8 mouse cellular contexts compared by ENCODE assay signal in the genomic region with DNA sequence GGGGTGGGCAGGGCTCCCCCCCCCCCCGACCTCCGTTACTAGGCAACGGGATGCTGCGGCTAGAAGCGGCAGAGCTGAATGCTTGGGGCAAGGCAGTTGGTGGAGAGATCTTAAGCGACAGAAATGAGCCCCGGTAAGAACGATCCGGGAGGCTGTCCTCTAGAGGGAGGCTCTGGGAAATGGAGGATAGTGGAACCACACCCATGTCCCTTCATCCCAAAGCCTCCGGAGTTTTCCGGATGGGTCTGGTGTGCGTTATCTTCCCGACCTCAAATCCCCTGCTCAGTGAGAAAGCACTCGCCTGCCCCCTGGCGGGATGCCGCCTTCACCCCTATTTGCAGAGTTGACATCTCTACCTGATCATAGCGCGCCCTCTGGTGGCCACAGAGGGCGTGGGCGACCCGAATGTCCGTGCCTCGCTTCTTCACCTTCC. TPM values are rescaled to one million over a fixed set of nuclear protein-coding genes. Genes with fewer than 3 reads are reported as not detected.
DNase-seq lines count a peak whose midpoint lies in the region; ATAC-seq and TF ChIP-seq lines count a peak whose summit lies in the region.

Gene Ccdc110 (plus strand): TSS at position 38 of the 433 bp plus-strand sequence.

- peak; percentile 84 for DNase-seq in 416B (ENCODE audit: low read depth)
- peak; percentile 94 to 95 for DNase-seq in adrenal gland, postnatal 4 days (ENCODE audit: low spot score in 2 of 2)
- DNase-seq in embryonic facial prominence, embryonic 14.5 days (ENCODE audit: low spot score), result peak; percentile 93
- peak; percentile 91 to 97 for DNase-seq in heart, adult 2 months
- DNase-seq in kidney, adult 2 months, result peak; percentile 92
- DNase-seq in limb, embryonic 11.5 days (ENCODE audit: low spot score), result peak; percentile 99
- peak; percentile 97 for DNase-seq in midbrain, embryonic 14.5 days
- peak; percentile 74 for DNase-seq in spleen, adult 12 weeks (ENCODE audit: low spot score)

- no peaks in the 10 kb centered on the region for H3K9me3 ChIP-seq in embryonic facial prominence, embryonic 14.5 days (ENCODE audit: control insufficient read depth, low read length)
- H3K9me3 ChIP-seq in limb, embryonic 11.5 days (ENCODE audit: control insufficient read depth, low read length), result no peaks in the 10 kb centered on the region
- peaks cover 4% of the 10 kb centered on the region; the same call in 1 of the 2 replicates for H3K9me3 ChIP-seq in midbrain, embryonic 14.5 days (ENCODE audit: control insufficient read depth, low read length)

- no peak within 1 kb of the TSS for H3K9ac ChIP-seq in embryonic facial prominence, embryonic 14.5 days (ENCODE audit: low read depth, low read length)
- H3K9ac ChIP-seq in heart, adult 2 months (ENCODE audit: low read depth, low read length), result no peak within 1 kb of the TSS
- no peak within 1 kb of the TSS for H3K9ac ChIP-seq in limb, embryonic 11.5 days (ENCODE audit: low read length)
- H3K9ac ChIP-seq in midbrain, embryonic 14.5 days (replicated peaks; ENCODE audit: low read length), result peak within 1 kb of the TSS; percentile 29; the same call in 1 of the 2 replicates

- no peak within 1 kb of the TSS for H3K27ac ChIP-seq in embryonic facial prominence, embryonic 14.5 days (replicated peaks; ENCODE audit: low read depth, low read length)
- no peak within 1 kb of the TSS for H3K27ac ChIP-seq in heart, adult 2 months
- H3K27ac ChIP-seq in kidney, adult 2 months (ENCODE audit: insufficient read depth, low read depth, low read length), result no peak within 1 kb of the TSS
- no peak within 1 kb of the TSS for H3K27ac ChIP-seq in limb, embryonic 11.5 days (replicated peaks; ENCODE audit: low read depth, low read length)
- no peak within 1 kb of the TSS for H3K27ac ChIP-seq in midbrain, embryonic 14.5 days (replicated peaks; ENCODE audit: low read depth, low read length)

- no peaks in the 10 kb centered on the region for H3K4me1 ChIP-seq in embryonic facial prominence, embryonic 14.5 days (ENCODE audit: control insufficient read depth, insufficient read depth, low read length)
- H3K4me1 ChIP-seq in heart, adult 2 months (ENCODE audit: control insufficient read depth, insufficient read depth, low read length), result no peaks in the 10 kb centered on the region
- no peaks in the 10 kb centered on the region for H3K4me1 ChIP-seq in kidney, adult 2 months (ENCODE audit: control insufficient read depth, insufficient read depth, low read length)
- no peaks in the 10 kb centered on the region for H3K4me1 ChIP-seq in limb, embryonic 11.5 days (ENCODE audit: control insufficient read depth, insufficient read depth, low read length)
- no peaks in the 10 kb centered on the region for H3K4me1 ChIP-seq in midbrain, embryonic 14.5 days (ENCODE audit: control insufficient read depth, insufficient read depth, low read length)

- no peaks in the 10 kb centered on the region for H3K27me3 ChIP-seq in embryonic facial prominence, embryonic 14.5 days (replicated peaks; ENCODE audit: control insufficient read depth, insufficient read depth, low read length)
- H3K27me3 ChIP-seq in heart, adult 2 months (ENCODE audit: control insufficient read depth, insufficient read depth, low read length), result no peaks in the 10 kb centered on the region
- H3K27me3 ChIP-seq in kidney, adult 2 months (replicated peaks; ENCODE audit: control insufficient read depth, insufficient read depth, low read length), result no peaks in the 10 kb centered on the region
- no peaks in the 10 kb centered on the region for H3K27me3 ChIP-seq in limb, embryonic 11.5 days (ENCODE audit: control insufficient read depth, insufficient read depth, low read length)
- no peaks in the 10 kb centered on the region for H3K27me3 ChIP-seq in midbrain, embryonic 14.5 days (ENCODE audit: control insufficient read depth, insufficient read depth, low read length)

- no peaks in the 10 kb centered on the region for H3K79me2 ChIP-seq in heart, adult 2 months (replicated peaks; ENCODE audit: control insufficient read depth, insufficient read depth, low read length)

- H3K36me3 ChIP-seq in embryonic facial prominence, embryonic 14.5 days (ENCODE audit: control insufficient read depth, insufficient read depth, low read length), result no peaks in the 10 kb centered on the region
- H3K36me3 ChIP-seq in heart, adult 2 months (ENCODE audit: control insufficient read depth, insufficient read depth, low read length), result no peaks in the 10 kb centered on the region
- H3K36me3 ChIP-seq in kidney, adult 2 months (ENCODE audit: control insufficient read depth, insufficient read depth, low read length), result no peaks in the 10 kb centered on the region
- no peaks in the 10 kb centered on the region for H3K36me3 ChIP-seq in limb, embryonic 11.5 days (ENCODE audit: control insufficient read depth, insufficient read depth, low read length)
- H3K36me3 ChIP-seq in midbrain, embryonic 14.5 days (ENCODE audit: control insufficient read depth, insufficient read depth, low read length), result no peaks in the 10 kb centered on the region

- TF ChIP-seq CTCF in heart, adult 2 months (IDR thresholded peaks at IDR 0.05), result no peak
- peak; percentile 99 for TF ChIP-seq CTCF in kidney, adult 2 months (conservative IDR thresholded peaks at IDR 0.05; ENCODE audit: insufficient read depth, insufficient read length, low read depth, low read length)

- ATAC-seq in embryonic facial prominence, embryonic 14.5 days (ENCODE audit: low read depth), result peak; percentile 95
- peak; percentile 62; the same call in 1 of the 2 replicates for ATAC-seq in limb, embryonic 11.5 days (ENCODE audit: insufficient number of reproducible peaks, low FRiP score, low TSS enrichment, low read depth)
- peak; percentile 86 for ATAC-seq in midbrain, embryonic 14.5 days (ENCODE audit: low FRiP score, low TSS enrichment)

- H3K4me3 ChIP-seq in embryonic facial prominence, embryonic 14.5 days (ENCODE audit: low read depth, low read length), result peak within 1 kb of the TSS; percentile 34
- peak within 1 kb of the TSS; percentile 9; the same call in 1 of the 2 replicates for H3K4me3 ChIP-seq in heart, adult 2 months
- no peak within 1 kb of the TSS for H3K4me3 ChIP-seq in kidney, adult 2 months (ENCODE audit: insufficient read depth, low read depth, low read length)
- peak within 1 kb of the TSS; percentile 19 for H3K4me3 ChIP-seq in limb, embryonic 11.5 days (ENCODE audit: low read depth, low read length)
- peak within 1 kb of the TSS; percentile 36 for H3K4me3 ChIP-seq in midbrain, embryonic 14.5 days (replicated peaks; ENCODE audit: low read depth, low read length)

- intact Hi-C loops in heart, adult 2 months (cut with DNase I), result loop anchor here (1.0 to 5.0 kb wide), 4 partner anchors 49 to 482 kb away; partner anchors contain the start of gene Pdlim3

- WGBS in embryonic facial prominence, embryonic 14.5 days, result 4% methylated on average over 17 of the region's 23 CpGs
- 2% methylated on average over 23 of the region's 23 CpGs for WGBS in heart, adult 2 months
- 2% methylated on average over 23 of the region's 23 CpGs for WGBS in kidney, adult 2 months
- 3% methylated on average over 23 of the region's 23 CpGs for WGBS in limb, embryonic 11.5 days
- WGBS in midbrain, embryonic 14.5 days, result 2% methylated on average over 23 of the region's 23 CpGs

- peak within 1 kb of the TSS; percentile 55 for H3K4me2 ChIP-seq in embryonic facial prominence, embryonic 14.5 days (ENCODE audit: low read depth, low read length)
- H3K4me2 ChIP-seq in limb, embryonic 11.5 days (ENCODE audit: low read depth, severe bottlenecking), result peak within 1 kb of the TSS; percentile 40; the same call in 1 of the 2 replicates
- peak within 1 kb of the TSS; percentile 63 for H3K4me2 ChIP-seq in midbrain, embryonic 14.5 days (ENCODE audit: low read length)

- TF ChIP-seq EP300 in heart, adult 2 months (IDR thresholded peaks at IDR 0.05; ENCODE audit: insufficient read depth, low read depth, low read length), result peak; percentile 97

- no peak for TF ChIP-seq POLR2A in heart, adult 2 months (IDR thresholded peaks at IDR 0.05; ENCODE audit: insufficient read depth, low read depth, low read length)
- TF ChIP-seq POLR2A in kidney, adult 2 months (IDR thresholded peaks at IDR 0.05; ENCODE audit: low read depth, low read length), result no peak

RNA-seq across cellular contexts. Expression of gene Ccdc110, which starts in this region (rescaled TPM):
- not detected for total RNA-seq in adrenal gland, postnatal 4 days (2021)
- polyA plus RNA-seq in embryonic facial prominence, embryonic 14.5 days (2014; fragmentation: Nextera tagmentation; extraction: Ambion mirVana), result not detected in 2 replicates
- not detected for total RNA-seq in heart, adult 2 months (2021)
- not detected in 2 replicates for polyA plus RNA-seq in heart, adult 2 months (2012; rRNA removed)
- not detected in 2 replicates for polyA plus RNA-seq in kidney, adult 2 months (2012; rRNA removed)
- 0.11 TPM in 1 of 2 replicates, not detected in the other for polyA plus RNA-seq in limb, embryonic 11.5 days (2014; fragmentation: Nextera tagmentation; extraction: Ambion mirVana)
- 0.26 and 0.29 TPM in 2 replicates for polyA plus RNA-seq in midbrain, embryonic 14.5 days (2014; fragmentation: Nextera tagmentation; extraction: Ambion mirVana)

Comparison
In these comparisons a context has a peak if more than half of its experiments do, and no peak if none do; other contexts are left out.
1. Peak in DNase-seq in adrenal gland, postnatal 4 days; RNA of the gene not detected or under 1 TPM.
2. Peak in DNase-seq, ATAC-seq, H3K4me3 ChIP-seq and H3K4me2 ChIP-seq in embryonic facial prominence, embryonic 14.5 days; RNA of the gene not detected or under 1 TPM.
3. Peak in DNase-seq and H3K4me3 ChIP-seq in heart, adult 2 months; RNA of the gene not detected or under 1 TPM.
4. Peak in DNase-seq in kidney, adult 2 months; RNA of the gene not detected or under 1 TPM.
5. Peak in DNase-seq, ATAC-seq, H3K4me3 ChIP-seq and H3K4me2 ChIP-seq in limb, embryonic 11.5 days; RNA of the gene not detected or under 1 TPM.
6. Peak in DNase-seq, ATAC-seq, H3K4me3 ChIP-seq, H3K9ac ChIP-seq and H3K4me2 ChIP-seq in midbrain, embryonic 14.5 days; RNA of the gene not detected or under 1 TPM.